ENCODE assay signal across 20 mouse cellular contexts in the genomic region with DNA sequence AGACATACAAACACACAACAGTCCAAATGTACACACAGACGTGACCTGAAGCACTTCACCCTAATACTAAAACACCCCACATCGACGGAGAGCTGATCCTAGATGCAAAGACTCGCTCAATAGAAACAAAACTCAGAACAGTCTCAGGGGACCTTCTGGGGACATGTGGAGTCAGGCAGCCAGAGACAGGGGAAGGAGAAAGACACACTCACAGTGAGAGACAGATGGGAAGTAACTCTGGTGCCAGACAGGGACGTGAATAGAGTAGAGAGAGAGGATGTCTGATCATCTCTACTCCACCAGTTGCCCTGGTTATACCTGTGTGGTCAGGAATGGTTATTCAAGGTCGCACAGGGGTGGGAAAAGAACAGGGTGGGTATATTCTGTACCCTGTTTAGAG. TPM values are rescaled to one million over a fixed set of nuclear protein-coding genes. Genes with fewer than 3 reads are reported as not detected.
"Had no signal": no experiment of that assay in that cellular context is flagged by ENCODE, and none has a peak within 500 bp of the region (broad histone marks: within the 10 kb centered on the region; RNA-seq: fewer than 3 reads in every experiment).

No protein-coding gene starts in this region.

- H3K4me3 ChIP-seq: limb, embryonic 12.5 days; liver, embryonic 13.5 days; lung, embryonic 15.5 days; midbrain, embryonic 15.5 days had no signal

- H3K27ac ChIP-seq: kidney, postnatal 0 days; limb, embryonic 12.5 days; liver, embryonic 13.5 days; lung, embryonic 15.5 days; macrophage; midbrain, embryonic 15.5 days had no signal

- H3K27me3 ChIP-seq: midbrain, embryonic 15.5 days had no signal

- DNase-seq: kidney, postnatal 36 days; layer of hippocampus, adult 9-11 months; liver; liver, embryonic 13.5 days; liver, postnatal 0 days; lung, postnatal 14 days; thymus, adult 18-20 months; thymus, postnatal 25 days had no signal

- H3K4me1 ChIP-seq: limb, embryonic 12.5 days; liver, embryonic 13.5 days; lung, embryonic 15.5 days; midbrain, embryonic 15.5 days had no signal

- H3K36me3 ChIP-seq: limb, embryonic 12.5 days; liver, embryonic 13.5 days; lung, embryonic 15.5 days; midbrain, embryonic 15.5 days had no signal

- H3K4me2 ChIP-seq: limb, embryonic 12.5 days; liver, embryonic 13.5 days; lung, embryonic 15.5 days; midbrain, embryonic 11.5 days; midbrain, embryonic 15.5 days had no signal

- H3K9me3 ChIP-seq: limb, embryonic 12.5 days; lung, embryonic 15.5 days; midbrain, embryonic 15.5 days had no signal

- H3K9ac ChIP-seq: limb, embryonic 12.5 days; liver, embryonic 13.5 days; liver, postnatal 0 days; lung, embryonic 15.5 days; midbrain, embryonic 15.5 days had no signal

- ATAC-seq: liver, postnatal 0 days; midbrain, embryonic 15.5 days had no signal

RNA-seq across cellular contexts. Expression of a gene that starts 39.0 kb away (rescaled TPM):
- total RNA-seq: layer of hippocampus, adult 18-20 months; left cerebral cortex, postnatal 36 days; monocyte, adult 5-6 weeks had no signal
- polyA plus RNA-seq: limb, embryonic 12.5 days; liver, embryonic 13.5 days; liver, postnatal 0 days; lung, embryonic 15.5 days; macrophage; midbrain, embryonic 11.5 days; midbrain, embryonic 15.5 days; neural tube, embryonic 14.5 days; stomach, embryonic 14.5 days; urinary bladder, adult 2 months had no signal
